Mouse (Mus musculus) myocyte (in vitro differentiated cells): ENCODE measurements around the gene Smu1.
"Not testable (repeated sequence)": the region's sequence is repeated elsewhere in the genome, so short reads cannot be mapped to it uniquely, and the experiment has no call there.

Experiments
- E2F4 ChIP-seq: IDR thresholded peaks from one replicate; pipeline ENCODE4 v1.6.1; 2011; ENCODE audit warnings: mild to moderate bottlenecking, control low read depth, moderate library complexity; ENCODE audit not compliant: insufficient read depth
- POLR2A ChIP-seq: IDR thresholded peaks from one replicate; pipeline ENCODE4 v1.6.1; 2011; ENCODE audit warnings: low read depth, mild to moderate bottlenecking, control low read depth, moderate library complexity; ENCODE audit not compliant: insufficient read length
- USF1 ChIP-seq: IDR thresholded peaks from one replicate; pipeline ENCODE4 v1.6.1; 2011; ENCODE audit warnings: low read depth, mild to moderate bottlenecking, control low read depth, moderate library complexity

DNA sequence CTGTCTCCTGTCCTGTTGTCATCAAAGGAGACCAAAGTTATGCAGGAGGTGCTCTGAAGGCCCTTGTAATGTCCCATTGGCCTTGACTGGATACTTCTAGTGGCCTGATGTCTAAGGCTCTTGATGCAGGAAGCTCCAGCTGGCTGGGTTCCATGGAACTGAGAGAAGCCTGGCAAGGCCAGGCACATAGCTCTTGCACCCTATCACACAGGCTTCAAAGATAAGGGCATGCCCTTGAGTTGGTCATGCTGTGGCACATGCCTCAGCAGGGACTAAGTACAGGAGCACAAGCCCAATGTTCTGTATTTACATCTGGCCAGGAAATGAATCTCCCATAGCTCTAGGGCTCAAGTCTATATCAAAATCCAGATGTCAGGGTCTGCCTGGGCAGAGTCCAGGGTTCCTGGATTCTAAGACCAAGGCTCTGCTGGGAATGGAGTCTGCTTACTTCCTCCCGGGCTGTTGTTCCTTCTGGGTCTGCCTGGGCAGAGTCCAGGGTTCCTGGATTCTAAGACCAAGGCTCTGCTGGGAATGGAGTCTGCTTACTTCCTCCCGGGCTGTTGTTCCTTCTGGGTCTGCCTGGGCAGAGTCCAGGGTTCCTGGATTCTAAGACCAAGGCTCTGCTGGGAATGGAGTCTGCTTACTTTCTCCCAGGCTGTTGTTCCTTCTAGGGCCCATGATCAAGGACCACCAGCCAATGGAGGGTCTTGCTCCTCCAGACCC lies 41.3 kb upstream of the Smu1 start:
- not testable (repeated sequence) for TF ChIP-seq POLR2A, USF1, E2F4
